Mouse (Mus musculus) gastrocnemius, adult 2 months (tissue): ENCODE results near the gene Fzd4. TPM values are rescaled to one million over a fixed set of nuclear protein-coding genes. Genes with fewer than 3 reads are reported as not detected.

Experiments used
- DNase-seq: peaks from one replicate; pipeline ENCODE4 v3.0.0; 2022
- H3K27ac ChIP-seq: fragments of 200-600 bp; 2 replicates; pipeline ENCODE4 v1.8.1; 2022; ENCODE audit warnings: mild to moderate bottlenecking
- H3K4me3 ChIP-seq: fragments of 200-600 bp; 2 replicates; pipeline ENCODE4 v1.8.1; 2022; ENCODE audit warnings: mild to moderate bottlenecking, moderate library complexity
- CTCF ChIP-seq: fragments of 200-600 bp; IDR thresholded peaks from 2 replicates; pipeline ENCODE4 v1.8.1; 2022; ENCODE audit warnings: antibody characterized with exemption, mild to moderate bottlenecking, moderate library complexity
- intact Hi-C: fragments of 180-260 bp; cut with DNase I; formaldehyde crosslinking; loops from one replicate; pipeline ENCODE4 v1.15.1; 2025
- long read RNA-seq, 2 experiments: library from polyadenylated mRNA; stranded (forward); transcript quantifications; one replicate each; pipeline ENCODE4 v2.0.0; 2021
- total RNA-seq, 2 experiments: library from RNA; stranded (reverse); gene quantifications; 2 replicates each; pipeline ENCODE4 v1.2.3; 2021

Gene Fzd4
- 10 to 100 TPM; 30.6 to 32.4 TPM for total RNA-seq
- long read RNA-seq, experiment 1, full-length matches to known transcripts = 30 of 36 reads
- long read RNA-seq, experiment 1, partial matches to known transcripts = 6 of 36 reads
- long read RNA-seq, experiment 1, other reads (novel, unspliced or antisense) = 0 of 36 reads
- long read RNA-seq, experiment 2, full-length matches to known transcripts = 62 of 68 reads
- long read RNA-seq, experiment 2, partial matches to known transcripts = 0 of 68 reads
- long read RNA-seq, experiment 2, other reads (novel, unspliced or antisense) = 6 of 68 reads

DNA sequence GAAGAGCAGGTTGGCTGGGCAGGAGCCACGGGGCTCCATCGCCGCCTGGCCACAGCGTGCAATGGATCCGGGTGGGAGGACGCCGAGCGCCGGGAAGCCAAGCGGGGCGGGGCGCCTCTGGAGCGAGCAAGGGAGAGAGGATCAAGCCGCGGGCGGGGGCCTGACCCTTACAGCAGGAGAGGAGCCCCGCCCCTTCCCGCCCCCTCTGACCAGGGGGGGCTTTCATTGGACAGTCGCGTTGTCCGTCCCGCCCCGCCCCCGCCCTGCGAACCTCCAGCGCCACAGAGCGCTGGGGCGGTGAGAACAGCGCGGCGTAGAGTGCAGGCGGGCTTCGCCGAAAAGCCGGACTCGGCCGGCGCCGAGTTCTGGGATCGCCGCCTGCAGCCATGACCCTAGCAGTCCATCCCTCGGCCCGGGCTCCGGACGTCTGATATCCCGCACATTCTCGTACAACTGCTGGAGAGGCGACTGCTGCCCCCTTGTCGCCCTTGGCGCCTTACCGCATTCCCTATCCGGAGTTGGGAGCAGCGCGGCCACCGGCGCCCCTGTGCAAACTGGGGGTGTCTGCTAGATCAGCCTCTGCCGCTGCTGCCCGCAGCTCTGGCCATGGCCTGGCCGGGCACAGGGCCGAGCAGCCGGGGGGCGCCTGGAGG lies at the start of gene Fzd4, which contains the start of gene Tmem135:
Gene Fzd4 (plus strand): TSS at position 275 of the 653 bp plus-strand sequence.
Gene Tmem135 (minus strand): TSS at position 142 of the 653 bp plus-strand sequence.
- peak; percentile 24 for TF ChIP-seq CTCF
- peak within 1 kb of the TSS; percentile 97 for H3K27ac ChIP-seq
- peak within 1 kb of the TSS; percentile 94 for H3K4me3 ChIP-seq
- intact Hi-C loops = no loop called here
- peak; percentile 99 for DNase-seq

DNA sequence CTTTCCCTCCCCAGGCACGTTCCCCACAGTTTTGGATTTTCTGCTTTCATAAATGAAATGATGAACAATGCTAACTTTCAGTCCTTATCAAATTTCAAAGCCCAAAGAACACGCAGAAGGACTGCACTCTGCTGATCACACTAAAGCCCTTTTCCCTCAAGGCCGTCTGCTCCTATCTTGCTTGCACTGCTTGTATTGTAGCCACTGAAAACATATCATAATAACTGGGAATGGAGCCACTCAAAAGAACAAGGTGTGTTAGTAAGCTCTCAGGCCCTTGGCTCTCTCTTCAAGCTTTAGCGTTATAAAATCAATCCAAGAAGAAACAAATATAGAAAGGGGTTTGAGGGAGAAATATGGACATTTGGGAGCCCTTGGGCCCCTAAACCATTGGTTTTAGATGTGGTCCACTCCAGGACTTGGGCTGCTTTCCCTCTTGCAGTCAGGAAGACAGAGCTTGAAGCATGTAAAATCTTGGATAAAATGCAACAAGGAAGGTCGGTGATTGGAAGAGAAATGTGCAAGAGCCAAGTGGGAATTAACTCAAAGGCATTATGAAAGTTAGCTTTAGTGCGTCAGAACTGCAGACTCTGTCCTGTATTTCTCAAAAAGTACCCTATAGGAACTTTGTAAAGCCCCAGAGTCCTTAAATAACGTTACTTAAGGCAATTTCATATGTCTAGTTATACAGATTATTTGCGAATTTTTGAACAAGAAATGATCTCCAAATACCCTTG lies 48.5 kb upstream of the Fzd4 start:
- intact Hi-C loops = no loop called here
- DNase-seq = no peak
- Histone ChIP-seq H3K27ac (peak overlapping the region; percentile 32; the same call in 1 of the 2 replicates), H3K4me3 (no peak overlapping the region)
- TF ChIP-seq CTCF = no peak

DNA sequence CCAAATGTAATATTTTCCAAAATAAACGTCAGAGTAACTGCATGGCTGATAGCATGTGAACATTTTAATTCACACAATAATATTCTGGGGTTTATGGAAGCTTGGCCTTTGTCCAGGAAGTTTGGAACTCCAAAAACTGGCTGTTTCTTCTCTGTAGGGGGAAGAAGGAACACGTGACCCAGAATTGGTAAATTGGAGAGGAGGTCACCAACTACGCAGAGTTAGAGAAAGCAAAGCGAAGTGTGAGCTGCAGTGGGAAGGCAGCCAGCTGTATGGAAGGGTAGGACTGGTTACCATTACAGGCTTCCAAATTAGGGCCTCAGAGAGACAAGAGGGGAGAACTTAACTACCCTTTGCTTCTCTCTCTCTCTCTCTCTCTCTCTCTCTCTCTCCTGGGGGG lies 47.8 kb upstream of the Fzd4 start:
- peak; percentile 21 for DNase-seq
- peak overlapping the region; percentile 31; the same call in 1 of the 2 replicates for H3K27ac ChIP-seq
- no peak for TF ChIP-seq CTCF
- intact Hi-C loops = no loop called here
- no peak overlapping the region for H3K4me3 ChIP-seq

GRCm38 (mm10) chr7:89363975-89364374 lies 40.2 kb upstream of the Fzd4 start:
- Histone ChIP-seq H3K4me3 (no peak overlapping the region), H3K27ac (no peak overlapping the region)
- TF ChIP-seq CTCF = no peak
- no peak for DNase-seq
- intact Hi-C loops = no loop called here

GRCm38 (mm10) chr7:89365135-89365880 lies 38.8 kb upstream of the Fzd4 start:
- no peak for DNase-seq
- no peak for TF ChIP-seq CTCF
- intact Hi-C loops = no loop called here
- Histone ChIP-seq H3K27ac (no peak overlapping the region), H3K4me3 (no peak overlapping the region)

DNA sequence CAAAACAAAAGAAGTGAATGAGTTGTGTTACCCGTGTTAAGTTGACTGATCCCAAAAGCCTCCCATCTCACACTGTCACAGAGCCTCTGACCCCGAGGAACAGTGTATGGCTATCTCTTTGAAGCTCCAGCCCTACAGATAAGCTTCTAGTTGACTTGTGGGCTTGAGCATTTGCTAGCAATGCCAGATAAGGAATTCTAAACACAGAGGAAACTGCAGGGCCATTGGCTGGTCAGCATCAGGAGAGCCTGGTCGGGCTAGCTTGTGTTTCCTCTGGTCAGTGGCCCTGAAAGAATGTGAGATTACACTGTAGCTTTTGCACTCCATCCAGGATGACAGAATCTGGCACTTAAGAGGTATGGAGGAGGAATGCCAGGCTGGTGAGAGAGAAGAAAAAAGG lies 36.5 kb upstream of the Fzd4 start:
- TF ChIP-seq CTCF = no peak
- DNase-seq = no peak
- intact Hi-C loops = no loop called here

GRCm38 (mm10) chr7:89370086-89370485 lies 34.1 kb upstream of the Fzd4 start:
- H3K27ac ChIP-seq = no peak overlapping the region
- TF ChIP-seq CTCF = no peak
- intact Hi-C loops = no loop called here
- H3K4me3 ChIP-seq = no peak overlapping the region
- DNase-seq = no peak

More for the DNA sequence above, 36.5 kb upstream of the Fzd4 start:
- H3K4me3 ChIP-seq = no peak overlapping the region
- no peak overlapping the region for H3K27ac ChIP-seq

DNA sequence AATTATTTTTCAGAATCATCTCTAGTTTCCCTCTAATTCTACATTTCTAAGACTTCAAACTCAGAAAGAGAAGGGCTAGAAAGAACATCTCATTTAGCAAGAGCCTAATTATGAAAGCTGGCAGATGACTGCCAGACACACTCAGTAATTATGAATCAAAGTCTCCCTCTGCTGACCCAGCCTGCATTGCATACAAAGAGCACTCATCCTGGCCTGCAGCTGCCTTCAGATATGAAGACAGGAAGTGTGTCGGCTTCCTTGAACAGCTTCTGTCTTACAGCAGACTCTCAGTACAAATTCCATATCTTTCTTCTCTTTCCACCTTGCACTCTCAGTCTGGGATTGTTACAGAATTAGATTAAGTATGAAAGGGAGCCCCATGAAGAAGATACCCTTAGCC lies 33.2 kb upstream of the Fzd4 start:
- no peak overlapping the region for H3K4me3 ChIP-seq
- intact Hi-C loops = no loop called here
- peak; percentile 62 for TF ChIP-seq CTCF
- H3K27ac ChIP-seq = no peak overlapping the region
- DNase-seq = peak; percentile 25

DNA sequence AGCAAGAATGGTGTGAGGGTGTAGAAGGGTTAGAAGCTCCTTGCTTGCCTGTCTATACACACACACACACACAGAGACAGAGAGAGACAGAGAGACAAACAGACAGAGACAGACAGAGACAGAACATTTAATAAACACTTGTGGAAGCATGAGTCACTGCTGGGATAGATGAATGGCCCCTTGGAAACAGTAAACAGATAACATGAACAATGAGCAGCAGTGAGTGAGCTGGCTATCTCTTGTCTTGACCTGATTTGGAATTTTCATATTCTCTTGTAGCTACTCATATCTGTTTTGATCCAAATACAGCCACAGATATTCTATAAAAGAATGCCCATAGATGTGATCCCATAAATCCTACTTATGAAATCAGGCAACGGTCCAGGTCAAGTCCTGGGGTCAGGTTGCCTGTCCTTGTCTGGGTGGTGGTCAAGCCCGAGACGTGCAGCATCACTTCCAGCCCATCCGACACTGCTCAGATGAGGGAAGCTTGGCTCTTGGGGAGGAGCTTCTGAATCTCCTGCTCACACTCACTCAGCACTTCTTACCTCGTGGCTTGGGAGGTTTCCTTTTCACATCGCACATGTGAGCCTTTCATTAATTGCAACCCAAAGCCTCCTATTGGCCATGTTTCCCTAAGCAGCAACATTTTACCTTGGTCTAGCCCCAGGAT lies 32.4 kb upstream of the Fzd4 start:
- intact Hi-C loops = no loop called here
- H3K4me3 ChIP-seq = no peak overlapping the region
- no peak overlapping the region for H3K27ac ChIP-seq
- TF ChIP-seq CTCF = no peak
- no peak for DNase-seq

GRCm38 (mm10) chr7:89380935-89381705 lies 23.0 kb upstream of the Fzd4 start:
- DNase-seq = no peak
- TF ChIP-seq CTCF = no peak
- Histone ChIP-seq H3K4me3 (peak overlapping the region; percentile 2; the same call in 1 of the 2 replicates), H3K27ac (peak overlapping the region; percentile 76)
- intact Hi-C loops = no loop called here

- TF ChIP-seq CTCF = no peak
- no peak for DNase-seq
- Histone ChIP-seq H3K27ac (no peak overlapping the region), H3K4me3 (no peak overlapping the region)
- intact Hi-C loops = no loop called here
These were observed 21.3 kb upstream of the Fzd4 start for GRCm38 (mm10) chr7:89382892-89383291.
